Mouse (Mus musculus): ENCODE measurements around the gene Hmga2. TPM values are rescaled to one million over a fixed set of nuclear protein-coding genes. Genes with fewer than 3 reads are reported as not detected.
"Not testable (repeated sequence)": the region's sequence is repeated elsewhere in the genome, so short reads cannot be mapped to it uniquely, and the experiment has no call there.

Gene Hmga2
- total RNA-seq, 2 experiments from 2014 or later, result 1.6 to 2.0 TPM

DNA sequence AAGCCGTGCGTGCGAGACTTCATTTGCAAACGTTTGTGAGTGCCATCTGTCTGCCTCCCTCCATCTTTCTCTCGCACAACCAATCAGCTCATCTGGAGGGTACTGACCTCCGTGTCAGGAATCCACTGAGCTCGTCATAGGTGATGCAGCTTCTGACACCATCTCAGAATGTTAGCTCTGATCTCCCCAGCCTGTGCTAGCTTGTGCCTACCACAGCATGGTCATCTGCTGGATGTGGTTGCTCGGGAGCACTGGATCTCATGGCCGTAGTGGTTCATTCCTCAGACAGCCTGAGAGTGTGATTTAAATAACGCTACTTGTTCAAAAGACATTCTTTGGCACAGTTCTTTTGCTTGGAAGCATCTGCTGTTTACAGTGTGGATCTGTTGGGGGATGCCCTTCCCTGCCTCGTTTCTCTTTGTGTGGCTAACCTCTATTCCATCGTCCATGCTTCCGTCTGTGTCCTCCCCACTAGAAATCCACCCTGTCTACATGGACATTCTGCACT is 121.7 kb downstream of the Hmga2 start:
- no peak for DNase-seq (ENCODE audit: low spot score in 2 of 2)

DNA sequence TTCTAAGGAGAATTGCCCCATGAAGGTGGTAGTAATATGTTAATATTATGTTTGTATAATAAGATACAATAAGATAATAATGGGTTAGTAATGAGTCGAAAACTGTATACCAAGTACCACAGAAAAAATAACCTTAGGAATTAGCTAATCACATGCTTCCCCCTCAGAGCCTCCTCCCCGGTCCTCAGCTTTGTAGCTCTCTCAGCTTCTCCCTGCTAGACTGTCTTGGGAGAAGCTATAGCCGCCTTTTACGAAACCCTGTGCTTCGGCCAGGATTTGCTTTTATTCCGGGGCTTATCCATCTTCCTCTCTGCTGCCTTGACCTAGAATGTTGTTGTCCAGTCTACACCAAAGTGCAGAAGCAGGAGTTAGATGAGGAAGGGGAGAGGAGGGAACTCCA is 130.9 kb downstream of the Hmga2 start:
- no peak for DNase-seq (ENCODE audit: low spot score in 2 of 2)

DNA sequence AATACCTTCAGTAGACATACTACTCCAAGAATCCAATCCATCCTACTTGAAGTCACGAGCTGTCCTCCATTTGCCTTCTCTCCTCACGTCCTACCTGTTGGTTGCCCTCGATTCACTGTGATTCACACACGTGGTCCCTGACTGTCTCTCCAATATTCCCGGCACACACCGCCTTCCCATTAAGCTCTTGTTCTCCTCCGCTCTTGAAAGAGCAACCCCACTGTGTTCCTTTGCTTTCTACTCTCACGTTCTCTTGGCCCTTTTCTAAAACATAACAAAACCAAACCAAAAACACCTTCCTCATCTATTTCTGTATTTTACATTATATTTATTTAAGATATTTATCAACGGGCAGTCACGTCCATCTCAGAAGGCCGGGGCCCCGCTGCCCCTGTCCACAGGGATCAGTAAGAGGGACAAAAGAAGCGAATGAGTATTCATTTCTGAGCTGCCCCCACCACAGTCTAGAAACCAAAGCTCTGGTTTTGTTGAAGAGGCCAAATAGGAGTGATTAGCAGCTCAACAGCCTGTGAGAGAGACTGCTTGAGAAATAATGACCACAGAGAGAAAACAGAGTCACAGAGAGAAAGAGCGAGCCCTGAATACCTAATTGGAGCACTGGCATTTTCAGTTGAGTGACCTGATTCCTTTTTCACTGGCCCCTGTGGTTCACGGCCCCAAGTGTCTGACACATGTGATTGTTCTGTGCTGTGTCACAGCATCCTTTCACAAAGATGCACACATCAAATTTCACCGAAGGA is 131.5 kb downstream of the Hmga2 start:
- no peak for DNase-seq (ENCODE audit: low spot score in 2 of 2)

DNA sequence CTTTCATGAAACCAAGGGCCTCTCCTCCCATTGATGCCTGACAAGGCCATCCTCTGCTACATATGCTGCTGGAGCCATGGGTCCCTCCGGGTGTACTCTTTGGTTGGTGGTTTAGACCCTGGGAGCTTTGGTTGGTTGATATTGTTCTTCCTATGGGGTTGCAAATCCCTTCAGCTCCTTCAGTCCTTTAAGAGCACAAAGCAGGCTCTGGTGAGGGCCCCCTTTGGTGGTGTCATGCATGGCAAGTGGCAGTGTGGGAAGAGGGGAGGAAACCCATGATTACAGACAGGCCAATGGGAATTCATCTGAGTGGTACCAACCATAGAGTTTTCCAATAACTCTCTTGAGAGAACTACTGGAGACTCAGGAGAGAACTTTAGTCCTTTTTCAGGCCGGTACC is 136.4 kb downstream of the Hmga2 start:
- DNase-seq (ENCODE audit: low spot score in 2 of 2), result not testable (repeated sequence)

DNA sequence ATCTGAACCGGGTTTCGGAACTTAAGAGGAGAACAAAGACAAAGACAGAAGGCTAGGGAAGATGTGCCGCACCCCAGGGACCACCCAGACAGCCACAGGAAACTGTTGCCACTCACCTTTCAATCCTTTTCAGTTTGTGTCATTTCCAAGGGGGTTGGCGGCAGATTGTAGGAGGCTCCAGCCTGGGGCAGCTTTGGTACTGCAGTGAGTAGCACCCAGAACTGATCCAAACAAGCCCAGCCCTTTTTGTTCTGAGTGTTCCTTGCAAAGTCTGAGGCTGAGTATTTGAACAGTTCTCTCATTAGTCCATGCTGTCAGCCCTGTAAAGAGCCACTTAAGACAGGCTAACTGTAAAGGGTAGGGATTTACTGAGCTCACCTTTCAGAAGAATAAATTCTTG is 136.9 kb downstream of the Hmga2 start:
- no peak for DNase-seq (ENCODE audit: low spot score in 2 of 2)

DNA sequence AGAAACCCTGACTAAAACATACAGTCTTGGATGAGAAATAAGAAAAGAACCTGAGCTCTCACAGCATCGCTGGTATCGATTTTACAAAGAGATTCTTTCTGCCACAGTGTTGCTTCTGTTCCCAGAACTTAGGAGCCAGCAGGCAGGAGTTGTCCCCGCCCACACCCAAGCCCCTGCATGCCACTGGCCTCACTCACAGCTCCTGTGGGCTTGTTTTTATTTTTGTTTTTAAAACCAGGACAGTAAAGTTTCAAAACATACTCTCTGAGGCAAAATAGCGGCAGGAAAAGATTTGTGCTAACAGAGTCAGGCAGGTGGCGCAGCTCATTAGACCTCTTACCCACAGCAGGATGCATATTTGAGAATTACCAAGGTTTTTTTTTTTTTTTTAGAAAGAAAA is 137.4 kb downstream of the Hmga2 start:
- no peak for DNase-seq (ENCODE audit: low spot score in 2 of 2)

DNA sequence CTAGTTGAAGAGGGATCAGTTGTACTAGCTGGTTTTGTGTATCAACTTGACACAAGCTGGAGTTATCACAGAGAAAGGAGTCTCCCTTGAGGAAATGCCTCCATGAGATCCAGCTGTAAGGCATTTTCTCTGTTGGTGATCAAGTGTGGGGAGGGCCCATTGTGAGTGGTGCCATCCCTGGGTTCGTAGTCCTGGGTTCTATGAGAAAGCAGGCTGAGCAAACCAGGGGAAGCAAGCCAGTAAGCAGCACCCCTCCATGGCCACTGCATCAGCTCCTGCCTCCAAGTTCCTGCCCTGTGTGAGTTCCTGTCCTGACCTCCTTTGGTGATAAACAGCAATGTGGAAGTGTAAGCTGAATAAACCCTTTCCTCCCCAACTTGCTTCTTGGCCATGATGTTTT is 137.8 kb downstream of the Hmga2 start:
- not testable (repeated sequence) for DNase-seq (ENCODE audit: low spot score in 2 of 2)

DNA sequence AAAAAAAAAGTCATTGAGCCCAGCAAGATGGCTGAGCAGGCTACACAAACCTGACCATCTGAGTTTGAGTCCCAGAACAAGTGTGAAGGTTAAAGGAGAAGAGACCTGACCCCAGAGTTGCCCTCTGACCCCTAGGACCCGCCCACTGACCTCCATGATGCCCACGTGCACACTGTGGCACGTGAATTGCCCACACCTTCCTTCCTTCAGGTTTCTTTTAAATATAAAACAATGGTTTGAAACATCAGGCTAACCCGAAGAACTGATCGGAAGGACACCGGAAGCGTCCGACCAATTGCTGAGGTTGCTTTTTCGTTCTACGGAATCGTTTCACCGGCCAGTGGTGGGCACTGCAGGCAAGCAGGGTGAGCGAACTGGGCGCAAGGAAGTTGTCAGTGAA is 148.3 kb downstream of the Hmga2 start:
- no peak for DNase-seq (ENCODE audit: low spot score in 2 of 2)

DNA sequence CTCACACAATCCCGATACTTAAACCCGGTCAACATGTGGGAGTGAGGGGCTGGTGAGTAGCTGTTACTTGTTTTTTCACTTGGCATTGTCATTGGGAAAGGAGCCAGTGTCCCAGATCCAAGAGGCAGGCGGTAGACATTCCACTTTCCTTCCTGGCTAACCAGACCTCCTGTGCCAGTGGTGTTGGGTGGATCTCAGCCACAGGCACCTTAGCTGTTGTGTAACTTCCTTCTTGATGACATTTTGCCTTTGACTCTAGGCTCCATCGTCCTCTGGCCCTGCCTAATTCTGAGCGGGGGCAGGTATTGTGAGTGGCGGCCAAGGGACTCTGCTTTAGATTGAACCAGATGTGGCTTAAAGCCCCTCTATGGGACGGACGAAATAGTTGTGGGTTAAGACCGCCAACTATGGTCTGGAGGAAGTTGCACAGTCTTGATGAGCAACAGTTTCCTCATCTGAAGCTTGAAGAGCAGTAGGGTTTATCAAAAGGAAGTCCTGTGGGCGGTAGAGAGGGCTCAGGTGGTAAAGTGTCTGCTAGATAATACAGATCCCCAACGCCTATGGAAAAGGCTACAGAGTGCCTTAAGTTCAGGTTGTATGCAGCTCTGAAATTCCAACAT is 152.6 kb downstream of the Hmga2 start:
- no peak for DNase-seq (ENCODE audit: low spot score in 2 of 2)

DNA sequence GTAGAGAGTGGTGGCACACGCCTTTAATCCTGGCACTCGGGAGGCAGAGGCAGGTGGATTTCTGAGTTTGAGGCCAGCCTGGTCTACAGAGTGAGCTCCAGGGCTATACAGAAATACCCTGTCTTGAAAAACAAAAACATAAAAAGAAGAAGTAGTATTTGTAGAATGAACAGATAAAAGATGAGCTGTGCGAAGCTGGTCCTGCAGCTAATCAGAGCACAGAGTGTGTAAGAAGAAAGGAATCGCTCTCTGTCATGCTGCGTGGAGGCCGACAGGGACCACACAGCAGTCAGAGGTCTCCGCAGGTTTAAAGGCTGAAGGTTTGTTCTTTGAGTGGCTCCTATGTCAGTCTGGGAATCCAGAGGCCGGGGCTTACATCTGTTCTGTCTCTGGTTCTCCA is 153.5 kb downstream of the Hmga2 start:
- DNase-seq (ENCODE audit: low spot score in 2 of 2), result no peak

DNA sequence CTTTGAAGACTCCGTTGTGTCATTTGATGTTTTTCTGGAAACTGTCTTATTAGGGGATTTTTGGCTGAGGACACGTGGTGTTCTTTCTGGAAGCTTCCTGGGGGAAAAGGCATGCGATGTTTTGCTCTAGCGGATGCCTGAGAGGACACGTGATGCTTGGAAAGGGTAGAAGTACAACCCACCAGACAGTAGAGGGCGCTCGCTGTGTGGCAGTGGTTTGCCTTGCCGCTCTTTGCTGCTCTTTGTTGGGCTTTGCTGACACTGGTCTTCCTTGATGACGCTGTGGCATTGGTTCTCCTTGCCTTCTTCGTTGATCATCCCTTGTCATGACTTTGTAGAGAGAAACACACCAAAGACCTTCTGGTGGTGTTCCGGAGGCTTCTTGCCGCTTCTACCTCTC is 156.7 kb downstream of the Hmga2 start:
- DNase-seq (ENCODE audit: low spot score in 2 of 2), result no peak

Small RNAs within 50 kb of the gene (microRNA-seq; reads per million reads assigned to microRNA genes)
- gene Mir763, result not detected

Other genes starting within 250 kb of the Hmga2 start
- gene Llph, start 249.4 kb downstream of the Hmga2 start, total RNA-seq (2021), result 10 to 100 TPM; 18.9 to 19.6 TPM

Data from gastrocnemius, postnatal 4 days (tissue).